Mouse (Mus musculus): ENCODE measurements around the gene Rnf152. TPM values are rescaled to one million over a fixed set of nuclear protein-coding genes. Genes with fewer than 3 reads are reported as not detected.

Gene Rnf152
- total and polyA plus RNA-seq, 2 experiments from 2014 or later: 9.6 to 15.8 TPM

- ATAC-seq (peak; percentile 60), DNase-seq (peak; percentile 70)
- H3K4me3 ChIP-seq (ENCODE audit: low read depth, low read length): peak overlapping the region; percentile 73
- no peak for TF ChIP-seq CTCF (IDR thresholded peaks at IDR 0.05; ENCODE audit: low read depth)
- peak overlapping the region; percentile 79 for H3K27ac ChIP-seq (ENCODE audit: low read depth, low read length)
- 0% methylated on average over 17 of the region's 23 CpGs for WGBS
- H3K4me1 ChIP-seq (ENCODE audit: insufficient read depth): peaks cover 3% of the 10 kb centered on the region; the same call in 1 of the 2 replicates
- no peaks in the 10 kb centered on the region for H3K27me3 ChIP-seq (ENCODE audit: insufficient read depth, low read length)
- peak overlapping the region; percentile 77 for H3K9ac ChIP-seq
- H3K4me2 ChIP-seq (ENCODE audit: low read depth): peak overlapping the region; percentile 89
- no peaks in the 10 kb centered on the region for H3K9me3 ChIP-seq (ENCODE audit: low read length)
- no peaks in the 10 kb centered on the region for H3K36me3 ChIP-seq (ENCODE audit: insufficient read depth)
These were observed 610 bp downstream of the Rnf152 start for GRCm38 (mm10) chr1:105355910-105356290.

GRCm38 (mm10) chr1:105354901-105355891, 1.3 kb downstream of the Rnf152 start:
- peak; percentile 69 for DNase-seq
- H3K9ac ChIP-seq: peak overlapping the region; percentile 77

GRCm38 (mm10) chr1:105351806-105352205, 4.7 kb downstream of the Rnf152 start:
- 88% methylated on average over 4 of the region's 4 CpGs for WGBS
- Histone ChIP-seq H3K27ac (ENCODE audit: low read depth, low read length) (no peak overlapping the region), H3K4me3 (ENCODE audit: low read depth, low read length) (no peak overlapping the region), H3K9ac (no peak overlapping the region), H3K9me3 (ENCODE audit: low read length) (no peaks in the 10 kb centered on the region), H3K4me1 (ENCODE audit: insufficient read depth) (peaks cover 3% of the 10 kb centered on the region; the same call in 1 of the 2 replicates), H3K27me3 (ENCODE audit: insufficient read depth, low read length) (no peaks in the 10 kb centered on the region), H3K4me2 (ENCODE audit: low read depth) (no peak overlapping the region), H3K36me3 (ENCODE audit: insufficient read depth) (no peaks in the 10 kb centered on the region)
- no peak for DNase-seq
- TF ChIP-seq CTCF (IDR thresholded peaks at IDR 0.05; ENCODE audit: low read depth): no peak
- ATAC-seq: no peak

More at GRCm38 (mm10) chr1:105354901-105355891, 1.3 kb downstream of the Rnf152 start:
- TF ChIP-seq CTCF (IDR thresholded peaks at IDR 0.05; ENCODE audit: low read depth): no peak
- Histone ChIP-seq H3K4me2 (ENCODE audit: low read depth) (peak overlapping the region; percentile 89), H3K36me3 (ENCODE audit: insufficient read depth) (no peaks in the 10 kb centered on the region), H3K4me3 (ENCODE audit: low read depth, low read length) (peak overlapping the region; percentile 73), H3K9me3 (ENCODE audit: low read length) (no peaks in the 10 kb centered on the region), H3K4me1 (ENCODE audit: insufficient read depth) (peaks cover 3% of the 10 kb centered on the region; the same call in 1 of the 2 replicates), H3K27me3 (ENCODE audit: insufficient read depth, low read length) (no peaks in the 10 kb centered on the region), H3K27ac (ENCODE audit: low read depth, low read length) (peak overlapping the region; percentile 79)
- ATAC-seq: peak; percentile 77
- 4% methylated on average over 30 of the region's 30 CpGs for WGBS

DNA sequence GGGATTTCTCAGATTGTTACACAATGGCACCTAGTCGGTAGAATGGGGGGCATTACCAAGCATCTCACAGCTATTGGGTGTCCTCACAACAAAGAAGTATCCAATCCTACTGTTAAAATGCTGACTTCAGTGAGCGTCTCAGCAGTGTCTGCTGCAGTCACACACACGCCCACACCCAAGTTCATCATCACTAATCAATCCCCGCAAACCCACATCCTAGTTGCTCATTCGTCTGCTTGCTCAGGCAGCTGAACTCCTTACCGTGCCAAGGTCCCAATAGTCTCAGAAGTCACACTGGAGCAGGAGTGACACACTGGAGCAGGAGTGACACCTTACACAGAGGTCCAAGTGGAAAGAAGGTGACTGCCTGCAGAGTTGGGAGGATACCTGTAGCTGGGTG, 14.2 kb downstream of the Rnf152 start:
- no peak for TF ChIP-seq CTCF (IDR thresholded peaks at IDR 0.05; ENCODE audit: low read depth)
- no peak for ATAC-seq
- 90% methylated on average over 6 of the region's 6 CpGs for WGBS

DNA sequence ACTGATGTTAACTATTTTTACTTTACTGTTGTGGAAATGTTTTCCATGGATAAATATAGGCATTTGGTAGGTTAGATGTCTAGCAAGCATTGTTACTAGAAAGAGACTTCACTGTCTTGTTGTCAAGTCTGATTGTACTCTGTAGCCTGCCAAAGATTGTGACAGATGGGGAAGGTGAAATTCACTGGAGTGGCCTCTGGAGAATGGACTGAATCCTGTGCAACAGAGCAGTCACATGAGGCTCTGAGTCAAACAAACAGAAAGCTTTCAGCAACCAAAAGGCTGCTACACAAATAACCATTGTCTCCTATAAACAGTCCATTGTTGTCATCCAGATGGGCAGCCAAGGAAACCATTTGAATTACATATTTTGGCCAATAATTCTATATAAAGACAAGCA, 15.6 kb downstream of the Rnf152 start:
- no peaks in the 10 kb centered on the region for H3K9me3 ChIP-seq (ENCODE audit: low read length)
- H3K36me3 ChIP-seq (ENCODE audit: insufficient read depth): no peaks in the 10 kb centered on the region

More for the DNA sequence above, 14.2 kb downstream of the Rnf152 start:
- H3K9ac ChIP-seq: no peak overlapping the region
- no peaks in the 10 kb centered on the region for H3K36me3 ChIP-seq (ENCODE audit: insufficient read depth)
- DNase-seq: no peak
- no peaks in the 10 kb centered on the region for H3K4me1 ChIP-seq (ENCODE audit: insufficient read depth)
- H3K9me3 ChIP-seq (ENCODE audit: low read length): no peaks in the 10 kb centered on the region
- no peak overlapping the region for H3K27ac ChIP-seq (ENCODE audit: low read depth, low read length)
- H3K27me3 ChIP-seq (ENCODE audit: insufficient read depth, low read length): no peaks in the 10 kb centered on the region
- no peak overlapping the region for H3K4me2 ChIP-seq (ENCODE audit: low read depth)
- H3K4me3 ChIP-seq (ENCODE audit: low read depth, low read length): no peak overlapping the region

DNA sequence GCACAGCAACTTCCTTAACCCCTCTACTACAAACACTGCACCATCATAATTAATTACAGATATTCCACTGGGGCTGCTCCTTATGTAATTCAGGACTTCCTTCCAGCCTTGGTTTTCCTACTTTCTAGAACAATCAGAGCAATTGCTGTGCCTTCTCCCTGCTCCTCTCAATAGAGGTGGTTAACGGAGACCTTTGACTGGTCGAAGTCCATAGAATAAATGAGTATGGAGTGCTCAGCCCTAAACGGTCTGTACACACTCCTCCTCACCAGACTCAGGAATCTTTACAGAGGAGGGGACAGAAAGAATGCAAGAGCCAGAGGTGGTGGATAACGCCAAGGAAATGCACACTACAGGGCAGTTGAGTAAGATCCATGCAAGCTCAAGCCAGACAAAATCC, 19.1 kb downstream of the Rnf152 start:
- Histone ChIP-seq H3K27me3 (ENCODE audit: insufficient read depth, low read length) (no peaks in the 10 kb centered on the region), H3K4me1 (ENCODE audit: insufficient read depth) (no peaks in the 10 kb centered on the region), H3K9me3 (ENCODE audit: low read length) (no peaks in the 10 kb centered on the region), H3K4me2 (ENCODE audit: low read depth) (no peak overlapping the region), H3K9ac (no peak overlapping the region), H3K27ac (ENCODE audit: low read depth, low read length) (no peak overlapping the region), H3K4me3 (ENCODE audit: low read depth, low read length) (no peak overlapping the region), H3K36me3 (ENCODE audit: insufficient read depth) (no peaks in the 10 kb centered on the region)
- DNase-seq (no peak), ATAC-seq (no peak)
- WGBS: 88% methylated on average over 4 of the region's 4 CpGs
- TF ChIP-seq CTCF (IDR thresholded peaks at IDR 0.05; ENCODE audit: low read depth): no peak

More for the DNA sequence above, 15.6 kb downstream of the Rnf152 start:
- Histone ChIP-seq H3K27me3 (ENCODE audit: insufficient read depth, low read length) (no peaks in the 10 kb centered on the region), H3K27ac (ENCODE audit: low read depth, low read length) (no peak overlapping the region), H3K4me3 (ENCODE audit: low read depth, low read length) (no peak overlapping the region), H3K4me1 (ENCODE audit: insufficient read depth) (no peaks in the 10 kb centered on the region), H3K4me2 (ENCODE audit: low read depth) (no peak overlapping the region), H3K9ac (no peak overlapping the region)
- DNase-seq (no peak), ATAC-seq (no peak)
- no peak for TF ChIP-seq CTCF (IDR thresholded peaks at IDR 0.05; ENCODE audit: low read depth)

- DNase-seq: no peak
- no peak overlapping the region for H3K4me2 ChIP-seq (ENCODE audit: low read depth)
- H3K27me3 ChIP-seq (ENCODE audit: insufficient read depth, low read length): no peaks in the 10 kb centered on the region
- H3K4me1 ChIP-seq (ENCODE audit: insufficient read depth): no peaks in the 10 kb centered on the region
- no peak overlapping the region for H3K4me3 ChIP-seq (ENCODE audit: low read depth, low read length)
- no peak overlapping the region for H3K27ac ChIP-seq (ENCODE audit: low read depth, low read length)
- WGBS: 92% methylated on average over 5 of the region's 5 CpGs
- H3K36me3 ChIP-seq (ENCODE audit: insufficient read depth): no peaks in the 10 kb centered on the region
- H3K9ac ChIP-seq: no peak overlapping the region
- no peak for ATAC-seq
- no peaks in the 10 kb centered on the region for H3K9me3 ChIP-seq (ENCODE audit: low read length)
- TF ChIP-seq CTCF (IDR thresholded peaks at IDR 0.05; ENCODE audit: low read depth): no peak
These were observed 20.4 kb downstream of the Rnf152 start for GRCm38 (mm10) chr1:105336096-105336495.
